Mouse (Mus musculus): Measurements from ENCODE around the gene Ugt1a6a.

Gene Ugt1a6a

GRCm38 (mm10) chr1:88249596-88249995 is 115.0 kb downstream of the Ugt1a6a start:
- DNase-seq (ENCODE audit: low read depth, low spot score): no peak

- no peak for DNase-seq (ENCODE audit: low read depth, low spot score)
Measured at GRCm38 (mm10) chr1:88250023-88250422, 115.4 kb downstream of the Ugt1a6a start.

GRCm38 (mm10) chr1:88253106-88253505 is 118.5 kb downstream of the Ugt1a6a start:
- no peak for DNase-seq (ENCODE audit: low read depth, low spot score)

- no peak for DNase-seq (ENCODE audit: low read depth, low spot score)
Measured at GRCm38 (mm10) chr1:88253540-88253939, 118.9 kb downstream of the Ugt1a6a start.

GRCm38 (mm10) chr1:88254793-88255465 is 120.3 kb downstream of the Ugt1a6a start:
- no peak for DNase-seq (ENCODE audit: low read depth, low spot score)

GRCm38 (mm10) chr1:88255466-88255857 is 120.9 kb downstream of the Ugt1a6a start:
- no peak for DNase-seq (ENCODE audit: low read depth, low spot score)

GRCm38 (mm10) chr1:88255989-88256754 is 121.6 kb downstream of the Ugt1a6a start:
- no peak for DNase-seq (ENCODE audit: low read depth, low spot score)

- DNase-seq (ENCODE audit: low read depth, low spot score): no peak
Measured at GRCm38 (mm10) chr1:88256886-88257663, 122.5 kb downstream of the Ugt1a6a start.

- no peak for DNase-seq (ENCODE audit: low read depth, low spot score)
Measured at GRCm38 (mm10) chr1:88257681-88258080, 123.1 kb downstream of the Ugt1a6a start.

- no peak for DNase-seq (ENCODE audit: low read depth, low spot score)
Measured at GRCm38 (mm10) chr1:88258361-88258760, 123.8 kb downstream of the Ugt1a6a start.

- no peak for DNase-seq (ENCODE audit: low read depth, low spot score)
Measured at GRCm38 (mm10) chr1:88258881-88259642, 124.5 kb downstream of the Ugt1a6a start.

GRCm38 (mm10) chr1:88259643-88260024 is 125.0 kb downstream of the Ugt1a6a start:
- no peak for DNase-seq (ENCODE audit: low read depth, low spot score)

- DNase-seq (ENCODE audit: low read depth, low spot score): no peak
Measured at GRCm38 (mm10) chr1:88260114-88260513, 125.5 kb downstream of the Ugt1a6a start.

GRCm38 (mm10) chr1:88260604-88261377 is 126.2 kb downstream of the Ugt1a6a start:
- DNase-seq (ENCODE audit: low read depth, low spot score): no peak

GRCm38 (mm10) chr1:88261706-88262105 is 127.1 kb downstream of the Ugt1a6a start:
- no peak for DNase-seq (ENCODE audit: low read depth, low spot score)

- DNase-seq (ENCODE audit: low read depth, low spot score): no peak
Measured at GRCm38 (mm10) chr1:88262255-88262654, 127.6 kb downstream of the Ugt1a6a start.

GRCm38 (mm10) chr1:88262961-88263360 is 128.4 kb downstream of the Ugt1a6a start:
- DNase-seq (ENCODE audit: low read depth, low spot score): no peak

GRCm38 (mm10) chr1:88263778-88264177 is 129.2 kb downstream of the Ugt1a6a start:
- DNase-seq (ENCODE audit: low read depth, low spot score): no peak

- no peak for DNase-seq (ENCODE audit: low read depth, low spot score)
Measured at GRCm38 (mm10) chr1:88264237-88264868, 129.7 kb downstream of the Ugt1a6a start.

- no peak for DNase-seq (ENCODE audit: low read depth, low spot score)
Measured at GRCm38 (mm10) chr1:88264869-88265240, 130.2 kb downstream of the Ugt1a6a start.
